ENCODE assay signal across 19 mouse cellular contexts in the genomic region with DNA sequence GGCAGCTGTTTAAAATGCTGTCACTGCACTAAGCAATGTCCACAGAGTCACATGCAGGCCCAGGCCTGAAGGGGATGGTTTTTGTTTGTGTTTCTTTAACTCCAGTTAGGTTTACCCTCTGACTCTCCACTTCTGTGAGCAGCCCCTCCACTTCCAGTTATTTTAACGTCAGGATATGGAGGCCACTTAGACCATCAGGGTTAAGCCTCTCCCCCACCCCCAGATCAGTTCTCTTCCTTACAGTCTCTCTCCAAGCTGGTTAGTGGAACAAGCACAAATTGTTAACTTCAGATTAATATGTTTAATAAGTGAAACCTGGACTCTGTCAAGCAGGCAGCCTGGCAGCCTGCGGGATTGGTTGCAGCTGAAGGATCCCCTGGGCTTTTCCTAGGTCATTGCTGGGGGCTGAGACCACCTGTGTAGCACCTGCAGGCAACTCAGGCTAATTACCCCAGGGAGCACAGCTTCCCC.
DNase-seq lines count a peak whose midpoint lies in the region; ATAC-seq and TF ChIP-seq lines count a peak whose summit lies in the region.
"Had no signal": no experiment of that assay in that cellular context is flagged by ENCODE, and none has a peak within 500 bp of the region (broad histone marks: within the 10 kb centered on the region; RNA-seq: fewer than 3 reads in every experiment).

No protein-coding gene starts in this region.

- H3K4me2 ChIP-seq in neural tube, embryonic 11.5 days (ENCODE audit: low read depth), result no peak overlapping the region
- no peak overlapping the region for H3K4me2 ChIP-seq in kidney, postnatal 0 days (ENCODE audit: low read length)
- H3K4me2 ChIP-seq in myocyte (ENCODE audit: low read depth), result peak overlapping the region; percentile 71
- no peak overlapping the region for H3K4me2 ChIP-seq in midbrain, embryonic 11.5 days
- H3K4me2 ChIP-seq: liver, embryonic 12.5 days; neural tube, embryonic 15.5 days; stomach, embryonic 15.5 days had no signal

- H3K9me3 ChIP-seq in neural tube, embryonic 11.5 days (ENCODE audit: control insufficient read depth, low read length), result no peaks in the 10 kb centered on the region
- no peaks in the 10 kb centered on the region for H3K9me3 ChIP-seq in kidney, postnatal 0 days (replicated peaks; ENCODE audit: low read length)
- no peaks in the 10 kb centered on the region for H3K9me3 ChIP-seq in midbrain, embryonic 11.5 days (ENCODE audit: control insufficient read depth, low read length)
- H3K9me3 ChIP-seq: liver, embryonic 12.5 days; neural tube, embryonic 15.5 days; stomach, embryonic 15.5 days had no signal

- no peak overlapping the region for H3K27ac ChIP-seq in neural tube, embryonic 11.5 days (ENCODE audit: low read depth, low read length)
- H3K27ac ChIP-seq in kidney, postnatal 0 days, result peak overlapping the region; percentile 75
- H3K27ac ChIP-seq in midbrain, embryonic 11.5 days (ENCODE audit: low read depth, low read length), result no peak overlapping the region
- H3K27ac ChIP-seq: liver, embryonic 12.5 days; neural tube, embryonic 15.5 days; stomach, embryonic 15.5 days had no signal

- no peaks in the 10 kb centered on the region for H3K27me3 ChIP-seq in neural tube, embryonic 11.5 days (ENCODE audit: control insufficient read depth, insufficient read depth, low read length)
- H3K27me3 ChIP-seq in kidney, postnatal 0 days (ENCODE audit: insufficient read depth, low read length), result no peaks in the 10 kb centered on the region
- H3K27me3 ChIP-seq in myocyte (ENCODE audit: control insufficient read depth, insufficient read depth, insufficient read length), result no peaks in the 10 kb centered on the region
- H3K27me3 ChIP-seq in midbrain, embryonic 11.5 days (ENCODE audit: control insufficient read depth, insufficient read depth, low read length), result no peaks in the 10 kb centered on the region
- H3K27me3 ChIP-seq: liver, embryonic 12.5 days; neural tube, embryonic 15.5 days; stomach, embryonic 15.5 days had no signal

- DNase-seq in neural tube, embryonic 11.5 days (ENCODE audit: low spot score), result peak; percentile 18
- no peak for DNase-seq in neural tube, embryonic 10.5 days (ENCODE audit: extremely low spot score, low spot score)
- peak; percentile 77 for DNase-seq in forelimb bud, embryonic 11.5 days (ENCODE audit: low read depth, low spot score)
- no peak for DNase-seq in kidney, postnatal 0 days (ENCODE audit: low spot score)
- no peak for DNase-seq in midbrain, embryonic 11.5 days (ENCODE audit: low spot score, missing footprints)
- no peak for DNase-seq in cerebellum, postnatal 4 days (ENCODE audit: low spot score in 2 of 2)
- DNase-seq: adrenal gland, postnatal 14 days; cerebellum, adult 8-10 months; heart, postnatal 10 days; layer of hippocampus, postnatal 36 days; retina, postnatal 1 day; thymus, postnatal 14 days had no signal

- H3K79me2 ChIP-seq in myocyte (ENCODE audit: control insufficient read depth, insufficient read depth), result no peaks in the 10 kb centered on the region

- no peak overlapping the region for H3K9ac ChIP-seq in neural tube, embryonic 11.5 days (ENCODE audit: low read length)
- no peak overlapping the region; the same call in 1 of the 2 replicates for H3K9ac ChIP-seq in kidney, postnatal 0 days (ENCODE audit: low read depth, low read length)
- no peak overlapping the region for H3K9ac ChIP-seq in midbrain, embryonic 11.5 days (ENCODE audit: low read length)
- H3K9ac ChIP-seq: liver, embryonic 12.5 days; neural tube, embryonic 15.5 days; stomach, embryonic 15.5 days had no signal

- no peak for TF ChIP-seq POLR2A in myocyte (IDR thresholded peaks at IDR 0.05; ENCODE audit: insufficient read length, low read depth)

- TF ChIP-seq CTCF in kidney, postnatal 0 days (IDR thresholded peaks at IDR 0.05; ENCODE audit: low read depth), result no peak

- no peak for ATAC-seq in neural tube, embryonic 11.5 days (ENCODE audit: insufficient read depth, low FRiP score, low TSS enrichment)
- ATAC-seq in kidney, postnatal 0 days (replicated peaks; ENCODE audit: low FRiP score, low read depth), result peak; percentile 49
- ATAC-seq in midbrain, embryonic 11.5 days (ENCODE audit: low FRiP score), result no peak
- ATAC-seq: CD4-positive, CD25-positive, alpha-beta regulatory T cell, adult 4 months; forebrain, embryonic 14.5 days; liver, embryonic 12.5 days had no signal

- H3K4me1 ChIP-seq in neural tube, embryonic 11.5 days (ENCODE audit: control insufficient read depth, insufficient read depth, low read length), result peaks cover 9% of the 10 kb centered on the region; the same call in 1 of the 2 replicates
- peaks cover 6% of the 10 kb centered on the region; the same call in 1 of the 2 replicates for H3K4me1 ChIP-seq in kidney, postnatal 0 days (replicated peaks; ENCODE audit: insufficient read depth, low read length)
- H3K4me1 ChIP-seq in midbrain, embryonic 11.5 days (ENCODE audit: control insufficient read depth, insufficient read depth, low read length), result no peaks in the 10 kb centered on the region
- H3K4me1 ChIP-seq: liver, embryonic 12.5 days; megakaryocyte, embryonic 14.5 days had no signal

- H3ac ChIP-seq in myocyte (ENCODE audit: control insufficient read depth, insufficient read length), result no peak overlapping the region

- WGBS in neural tube, embryonic 11.5 days, result 13% methylated on average over 2 of the region's 2 CpGs
- 13% methylated on average over 2 of the region's 2 CpGs for WGBS in kidney, postnatal 0 days
- 38% methylated on average over 2 of the region's 2 CpGs for whole genome bisulfite sequencing in midbrain, embryonic 11.5 days

- no peak overlapping the region for H3K4me3 ChIP-seq in neural tube, embryonic 11.5 days (ENCODE audit: low read depth, low read length)
- no peak overlapping the region for H3K4me3 ChIP-seq in kidney, postnatal 0 days (replicated peaks; ENCODE audit: low read depth, low read length)
- no peak overlapping the region for H3K4me3 ChIP-seq in myocyte
- H3K4me3 ChIP-seq in midbrain, embryonic 11.5 days (ENCODE audit: low read depth, low read length), result no peak overlapping the region
- H3K4me3 ChIP-seq: liver, embryonic 12.5 days; megakaryocyte, embryonic 14.5 days; neural tube, embryonic 15.5 days; stomach, embryonic 15.5 days had no signal

- H3K36me3 ChIP-seq in neural tube, embryonic 11.5 days (ENCODE audit: control insufficient read depth, insufficient read depth, low read length), result no peaks in the 10 kb centered on the region
- H3K36me3 ChIP-seq in kidney, postnatal 0 days (ENCODE audit: insufficient read depth, low read length), result no peaks in the 10 kb centered on the region
- no peaks in the 10 kb centered on the region for H3K36me3 ChIP-seq in myocyte (ENCODE audit: control insufficient read depth, insufficient read depth)
- H3K36me3 ChIP-seq in midbrain, embryonic 11.5 days (ENCODE audit: control insufficient read depth, insufficient read depth, low read length), result no peaks in the 10 kb centered on the region
- H3K36me3 ChIP-seq: liver, embryonic 12.5 days; neural tube, embryonic 15.5 days; stomach, embryonic 15.5 days had no signal

TF ChIP-seq in myocyte, 11 proteins besides CTCF, POLR2A, EP300 and RAD21:
- TF ChIP-seq E2F4 (IDR thresholded peaks at IDR 0.05; ENCODE audit: insufficient read depth), result no peak
- TF ChIP-seq MYOD1 (IDR thresholded peaks at IDR 0.05; ENCODE audit: control insufficient read depth in 1 of 3, insufficient read length in 2 of 3, low read depth in 2 of 3), result peak in 1 of 3 experiments; percentile 16
TF ChIP-seq in myocyte: peak in this region for 1.

Comparison
In these comparisons a context has a peak if more than half of its experiments do, and no peak if none do; other contexts are left out.
1. DNase-seq: peak in neural tube, embryonic 11.5 days (single experiment) and forelimb bud, embryonic 11.5 days (single experiment); none in neural tube, embryonic 10.5 days (single experiment), kidney, postnatal 0 days (single experiment), midbrain, embryonic 11.5 days (single experiment) and cerebellum, postnatal 4 days (0 of 2).